Mouse (Mus musculus) megakaryocyte, adult 5-6 weeks (primary cell): Measurements from ENCODE around the gene Pilra. TPM values are rescaled to one million over a fixed set of nuclear protein-coding genes. Genes with fewer than 3 reads are reported as not detected.
A peak's percentile ranks its signal among the peaks of the same experiment; 100 is the strongest.
"Not testable (repeated sequence)": the region's sequence is repeated elsewhere in the genome, so short reads cannot be mapped to it uniquely, and the experiment has no call there.

Source experiments
- ATAC-seq: 2 replicates; pipeline ENCODE4 v1.8.0; 2016; ENCODE audit warnings: mild to moderate bottlenecking, inconsistent platforms; ENCODE audit not compliant: poor library complexity, severe bottlenecking
- total RNA-seq, 2 experiments: library from RNA; stranded (forward) in 1 of 2; stranded (reverse) in 1 of 2; fragments of 153-499, 151-499 nt in 1 of 2; fragments of 221-1000, 200-1000 nt in 1 of 2; gene quantifications; 2 replicates each; pipeline versions ENCODE4 v1.2.3 to v1.2.4; 2015 to 2017

Pilra gene
- 65.2 and 103 TPM in 2 replicates for total RNA-seq (2015)
- 95.8 and 100 TPM in 2 replicates for total RNA-seq (2017)

- peak; percentile 83 for ATAC-seq
Observed at GRCm38 (mm10) chr5:137835966-137836520, at the start of gene Pilra. Gene Pilra (minus strand): TSS chr5:137836281.

GRCm38 (mm10) chr5:137883345-137883744, 47.3 kb upstream of the Pilra start:
- peak; percentile 50 for ATAC-seq

- peak; percentile 75 for ATAC-seq
Observed at GRCm38 (mm10) chr5:137882922-137883321, 46.8 kb upstream of the Pilra start.

GRCm38 (mm10) chr5:137877860-137878259, 41.8 kb upstream of the Pilra start:
- 0 out of 2 replicates have a peak, but pooled peaks have one; percentile 56 for ATAC-seq

GRCm38 (mm10) chr5:137875054-137875453, 39.0 kb upstream of the Pilra start:
- ATAC-seq: no peak

GRCm38 (mm10) chr5:137872381-137872702, 36.3 kb upstream of the Pilra start:
- ATAC-seq: not testable (repeated sequence)

GRCm38 (mm10) chr5:137871644-137872380, 35.7 kb upstream of the Pilra start, which contains the start of gene Pilrb2:
Gene Pilrb2 (minus strand): TSS chr5:137871815.
- peak; percentile 89 for ATAC-seq

- ATAC-seq: not testable (repeated sequence)
Observed at GRCm38 (mm10) chr5:137868600-137868999, 32.5 kb upstream of the Pilra start.

- ATAC-seq: peak; percentile 70; the same call in 1 of the 2 replicates
Observed at GRCm38 (mm10) chr5:137864008-137864407, 27.9 kb upstream of the Pilra start.

GRCm38 (mm10) chr5:137857960-137858710, 22.1 kb upstream of the Pilra start, which contains the start of gene Pilrb1:
Gene Pilrb1 (minus strand): TSS chr5:137858106.
- ATAC-seq: peak; percentile 88

GRCm38 (mm10) chr5:137856870-137857269, 20.8 kb upstream of the Pilra start:
- peak; percentile 54 for ATAC-seq

GRCm38 (mm10) chr5:137854907-137855306, 18.8 kb upstream of the Pilra start:
- ATAC-seq: not testable (repeated sequence)

- ATAC-seq: peak; percentile 62
Observed at GRCm38 (mm10) chr5:137850313-137850712, 14.2 kb upstream of the Pilra start.

GRCm38 (mm10) chr5:137837110-137837509, 1.0 kb upstream of the Pilra start:
- ATAC-seq: peak; percentile 65

- ATAC-seq: peak; percentile 18
Observed at GRCm38 (mm10) chr5:137836611-137837010, 530 bp upstream of the Pilra start.

GRCm38 (mm10) chr5:137833500-137833899, 2.6 kb downstream of the Pilra start:
- ATAC-seq: no peak

- ATAC-seq: peak; percentile 22
Observed at GRCm38 (mm10) chr5:137831506-137831905, 4.6 kb downstream of the Pilra start.

- ATAC-seq: peak; percentile 46
Observed at GRCm38 (mm10) chr5:137831106-137831505, 5.0 kb downstream of the Pilra start.

- peak; percentile 20; the same call in 1 of the 2 replicates for ATAC-seq
Observed at GRCm38 (mm10) chr5:137830238-137830637, 5.8 kb downstream of the Pilra start.

- peak; percentile 77 for ATAC-seq
Observed at GRCm38 (mm10) chr5:137828694-137829093, 7.4 kb downstream of the Pilra start.

GRCm38 (mm10) chr5:137826421-137826820, 9.7 kb downstream of the Pilra start:
- ATAC-seq: no peak
